Mouse (Mus musculus) urinary bladder, adult 2 months (tissue): ENCODE results near the gene Cts7. TPM values are rescaled to one million over a fixed set of nuclear protein-coding genes. Genes with fewer than 3 reads are reported as not detected.

Source experiments
- DNase-seq: peaks from one replicate; pipeline ENCODE4 v3.0.0; 2022; ENCODE audit warnings: low spot score
- polyA plus RNA-seq: library from polyadenylated mRNA; depleted of rRNA; stranded (reverse); fragments of >200 nt; gene quantifications from 2 replicates; pipeline ENCODE4 v1.2.3, GENCODE M21; 2012; rRNA removed

Gene Cts7
- not detected in 2 replicates for polyA plus RNA-seq

- DNase-seq, result no peak
Measured at GRCm38 (mm10) chr13:61358097-61358496, at the start of gene Cts7. Gene Cts7 (minus strand): TSS chr13:61358197.

Other genes with a start within 250 kb of the Cts7 start
- not detected in 2 replicates for gene Ctsr, start 193.9 kb downstream of the Cts7 start, polyA plus RNA-seq
- gene Cts6, start 154.8 kb downstream of the Cts7 start, polyA plus RNA-seq, result not detected in 2 replicates
- gene Cts8, start 102.8 kb downstream of the Cts7 start, polyA plus RNA-seq, result not detected in 2 replicates
- not detected in 2 replicates for gene Gm49398, start 69.4 kb downstream of the Cts7 start, polyA plus RNA-seq
- not detected in 2 replicates for gene Ctsm, start 183.6 kb upstream of the Cts7 start, polyA plus RNA-seq
- not detected in 2 replicates for gene Gm49352, start 210.0 kb upstream of the Cts7 start, polyA plus RNA-seq
- not detected in 2 replicates for gene Cts3, start 211.9 kb upstream of the Cts7 start, polyA plus RNA-seq